Mouse (Mus musculus): ENCODE results near the gene Nid1. TPM values are rescaled to one million over a fixed set of nuclear protein-coding genes. Genes with fewer than 3 reads are reported as not detected.
"Not testable (repeated sequence)": the region's sequence is repeated elsewhere in the genome, so short reads cannot be mapped to it uniquely, and the experiment has no call there.

Nid1 gene
- polyA plus RNA-seq, 1 experiment from 2014 or later: 0.50 TPM

DNA sequence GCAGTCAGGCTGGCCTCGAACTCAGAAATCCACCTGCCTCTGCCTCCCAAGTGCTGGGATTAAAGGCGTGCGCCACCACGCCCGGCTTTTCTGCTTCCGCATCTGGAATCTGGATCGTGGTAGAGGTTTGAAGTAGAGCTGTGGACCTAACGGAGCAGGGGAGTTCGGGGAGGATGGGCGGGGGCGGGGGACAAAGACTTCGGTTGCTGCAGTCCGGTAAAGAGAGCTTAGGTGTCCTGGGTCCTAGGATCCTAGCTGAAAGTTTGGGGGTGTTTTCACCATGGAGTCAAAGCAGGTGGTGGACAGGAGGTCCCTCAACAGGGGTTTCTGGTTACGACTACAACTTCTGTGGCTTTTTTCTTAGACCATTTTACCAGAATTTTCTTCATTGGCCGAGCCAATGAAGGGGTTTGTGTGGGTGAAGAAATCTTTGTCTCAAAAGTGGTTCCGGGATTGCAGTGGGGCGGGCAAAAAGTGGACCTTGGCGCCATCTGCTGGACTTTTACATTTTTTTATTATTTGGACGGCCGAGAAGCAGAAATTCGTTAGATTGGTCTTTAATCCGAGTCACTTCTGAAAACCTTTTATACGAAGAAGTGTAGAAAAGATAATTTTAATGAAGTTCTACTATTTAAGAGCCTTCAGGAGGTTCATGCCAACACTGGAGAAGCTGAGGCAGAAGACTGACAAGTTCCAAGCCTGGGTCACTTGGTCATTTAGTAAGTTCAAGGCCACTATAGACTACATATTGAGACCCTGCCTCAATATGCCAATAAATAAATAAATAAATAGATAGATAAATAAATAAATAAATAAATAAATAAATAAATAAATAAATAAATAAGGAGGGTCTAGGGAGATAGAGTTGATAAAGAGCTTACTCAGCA, 22.0 kb upstream of the Nid1 start:
- CTCF ChIA-PET: interaction anchor here (0.7 to 0.8 kb wide), 3 partner anchors 480 to 735 kb away, joined by 3 to 6 read pairs (median 3); no protein-coding TSS in a partner anchor
- in situ Hi-C loops (cut with MboI; ENCODE audit: low pct_unique_long_range_greater_than_20kb): loop anchor here (10.0 kb wide), 1 partner anchor 491 kb away; no protein-coding TSS in a partner anchor
- peak; percentile 71 for ATAC-seq
- H3K27me3 ChIP-seq; DNase-seq (ENCODE audit: low read depth, low spot score); POLR2A ChIA-PET: not testable (repeated sequence)
- peak; percentile 71 for TF ChIP-seq CTCF (IDR thresholded peaks at IDR 0.05)

DNA sequence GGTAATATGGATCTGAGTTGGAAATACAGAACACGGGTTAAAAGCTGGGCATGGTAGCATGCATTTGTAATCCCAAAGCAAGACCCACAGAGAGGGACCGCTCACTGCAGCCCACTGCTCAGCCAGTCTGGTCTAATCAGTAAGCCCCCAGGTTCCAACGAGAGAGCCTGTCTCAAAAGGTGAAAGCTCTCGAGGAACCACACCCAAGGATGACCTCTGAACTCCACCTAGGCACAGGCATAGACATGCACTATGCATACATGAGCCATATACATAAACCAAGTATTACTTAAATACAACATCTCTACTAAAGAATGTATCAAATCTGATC, 21.4 kb upstream of the Nid1 start:
- DNase-seq (ENCODE audit: low read depth, low spot score); ATAC-seq; POLR2A ChIA-PET: not testable (repeated sequence)

DNA sequence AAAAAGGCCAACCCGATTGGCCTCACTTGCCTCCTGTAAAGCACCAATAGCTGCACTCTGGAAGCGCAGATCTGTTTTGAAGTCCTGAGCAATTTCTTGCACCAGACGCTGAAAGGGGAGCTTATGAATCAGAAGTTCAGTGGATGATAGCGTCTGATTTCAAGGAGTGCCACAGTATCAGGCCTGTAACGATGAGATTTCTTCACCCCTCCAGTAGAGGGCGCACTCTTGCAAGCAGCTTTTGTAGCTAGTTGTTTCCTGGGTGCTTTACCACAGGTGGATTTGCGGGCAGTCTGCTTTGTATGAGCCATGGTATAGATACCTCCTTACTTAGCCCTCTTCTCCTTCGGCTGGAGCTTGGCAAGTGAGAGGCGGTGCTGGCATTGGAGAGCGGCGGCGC, 18.5 kb upstream of the Nid1 start:
- CTCF ChIA-PET; DNase-seq (ENCODE audit: low read depth, low spot score); POLR2A ChIA-PET; ATAC-seq; H3K27me3 ChIP-seq: not testable (repeated sequence)
- TF ChIP-seq CTCF (IDR thresholded peaks at IDR 0.05): peak; percentile 26
- in situ Hi-C loops (cut with MboI; ENCODE audit: low pct_unique_long_range_greater_than_20kb): loop anchor here (10.0 kb wide), 1 partner anchor 494 kb away; no protein-coding TSS in a partner anchor

More for the DNA sequence above, 21.4 kb upstream of the Nid1 start:
- not testable (repeated sequence) for H3K27me3 ChIP-seq
- in situ Hi-C loops (cut with MboI; ENCODE audit: low pct_unique_long_range_greater_than_20kb): loop anchor here (10.0 kb wide), 1 partner anchor 491 kb away; no protein-coding TSS in a partner anchor
- CTCF ChIA-PET: interaction anchor here (0.7 kb wide), 1 partner anchor 736 kb away, joined by 6 read pairs; no protein-coding TSS in a partner anchor

DNA sequence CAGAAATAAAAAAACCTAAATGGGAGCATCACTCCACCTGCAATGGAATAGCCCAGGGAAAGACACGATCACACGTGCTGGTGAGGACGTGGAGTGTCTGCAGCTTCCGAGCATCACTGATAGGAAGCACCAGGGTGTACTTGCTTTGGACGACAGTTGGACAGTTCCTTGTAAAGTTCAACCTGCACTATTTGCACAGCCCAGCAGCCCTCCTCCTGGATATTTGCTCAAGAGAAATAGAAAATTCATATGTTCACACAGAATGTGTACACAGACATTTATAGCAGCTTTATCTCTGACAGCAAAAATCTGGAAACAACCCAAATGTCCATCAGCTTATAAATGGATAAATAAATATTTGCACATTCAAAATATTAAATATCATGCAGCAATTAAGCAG, 14.1 kb upstream of the Nid1 start:
- ATAC-seq; DNase-seq (ENCODE audit: low read depth, low spot score); CTCF ChIA-PET; in situ Hi-C loops (cut with MboI; ENCODE audit: low pct_unique_long_range_greater_than_20kb); H3K27me3 ChIP-seq; POLR2A ChIA-PET: not testable (repeated sequence)

DNA sequence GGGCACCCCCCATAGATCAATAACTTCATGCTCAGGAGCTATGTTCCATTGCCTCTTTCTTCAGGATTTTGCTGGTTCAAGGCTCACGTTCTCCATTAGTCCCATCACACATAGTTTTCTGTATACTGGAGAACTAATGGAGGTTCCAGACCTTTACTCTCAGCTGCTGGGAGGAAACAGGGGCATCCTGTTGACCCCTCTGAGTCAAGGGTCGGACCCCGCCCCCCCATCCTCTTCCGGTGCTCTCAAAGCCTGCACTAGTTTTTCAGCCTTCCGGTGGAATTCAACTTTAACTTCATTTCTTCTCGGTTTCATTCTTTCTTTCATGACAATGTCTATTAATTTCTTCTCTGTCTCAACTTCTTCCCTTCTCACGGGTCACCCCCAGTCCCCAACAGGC, 1.2 kb upstream of the Nid1 start:
- CTCF ChIA-PET; DNase-seq (ENCODE audit: low read depth, low spot score); H3K27me3 ChIP-seq; ATAC-seq; in situ Hi-C loops (cut with MboI; ENCODE audit: low pct_unique_long_range_greater_than_20kb); POLR2A ChIA-PET: not testable (repeated sequence)

DNA sequence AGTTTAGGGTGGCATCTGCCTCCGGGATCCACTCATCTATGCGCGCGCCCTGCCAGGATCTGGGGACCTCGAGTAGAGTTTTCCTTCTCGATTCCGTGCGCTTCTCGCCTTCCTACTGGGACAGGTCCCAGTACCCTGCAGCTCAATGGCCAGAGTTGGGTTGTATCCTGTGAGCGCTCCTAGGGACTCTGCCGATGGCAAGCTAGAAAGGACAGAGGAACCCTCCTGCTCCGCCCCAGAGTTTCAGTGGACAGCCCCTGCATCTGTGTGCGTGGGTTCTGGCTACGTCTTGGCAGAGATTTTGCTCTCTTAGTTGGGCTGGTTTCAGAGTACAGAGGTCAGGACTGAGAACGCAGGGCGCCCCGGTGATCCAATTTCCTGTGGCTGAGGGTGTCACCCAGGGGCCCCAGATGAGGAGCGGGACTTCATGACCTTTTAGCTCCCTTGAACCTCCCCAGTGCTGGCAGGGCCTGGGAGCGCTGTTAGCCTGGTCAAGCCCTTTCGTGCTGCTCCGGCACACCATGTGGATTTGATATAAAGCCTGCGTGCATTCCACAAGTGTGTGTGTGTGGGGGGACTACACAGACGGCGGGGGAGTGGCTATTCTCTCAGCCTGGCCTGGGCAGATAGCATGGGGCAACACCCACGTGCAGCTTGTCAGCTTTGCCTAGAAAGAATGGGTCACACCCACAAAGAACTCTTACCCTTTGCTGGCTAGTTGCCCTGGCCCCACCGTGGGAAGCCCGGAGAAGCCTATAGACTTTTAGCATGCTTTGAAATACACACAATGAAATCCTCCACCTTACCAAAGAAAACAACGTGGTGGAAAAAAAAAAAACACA, 982 bp downstream of the Nid1 start:
- ATAC-seq; POLR2A ChIA-PET; in situ Hi-C loops (cut with MboI; ENCODE audit: low pct_unique_long_range_greater_than_20kb); H3K27me3 ChIP-seq; CTCF ChIA-PET; DNase-seq (ENCODE audit: low read depth, low spot score): not testable (repeated sequence)

DNA sequence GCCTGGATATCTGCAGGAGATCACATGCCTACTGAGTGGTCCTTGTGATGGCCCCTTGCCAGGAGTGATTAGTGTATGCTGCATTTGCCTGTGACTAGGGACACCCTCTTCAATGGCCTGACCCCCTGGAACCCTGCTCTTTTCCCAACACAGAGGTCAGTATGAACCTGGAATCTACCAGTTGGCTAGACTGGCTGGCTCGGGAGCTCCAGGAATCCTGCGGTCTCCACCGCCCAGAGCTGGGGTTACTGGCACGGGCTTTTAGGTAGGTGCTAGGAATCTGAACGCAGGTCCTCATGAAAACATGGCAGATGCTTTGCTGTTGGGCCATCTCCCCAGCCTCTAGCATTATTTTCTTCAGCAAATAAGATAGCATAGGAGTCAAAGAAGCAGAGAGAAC, 8.2 kb downstream of the Nid1 start:
- CTCF ChIA-PET; H3K27me3 ChIP-seq; POLR2A ChIA-PET; ATAC-seq; DNase-seq (ENCODE audit: low read depth, low spot score); in situ Hi-C loops (cut with MboI; ENCODE audit: low pct_unique_long_range_greater_than_20kb): not testable (repeated sequence)

DNA sequence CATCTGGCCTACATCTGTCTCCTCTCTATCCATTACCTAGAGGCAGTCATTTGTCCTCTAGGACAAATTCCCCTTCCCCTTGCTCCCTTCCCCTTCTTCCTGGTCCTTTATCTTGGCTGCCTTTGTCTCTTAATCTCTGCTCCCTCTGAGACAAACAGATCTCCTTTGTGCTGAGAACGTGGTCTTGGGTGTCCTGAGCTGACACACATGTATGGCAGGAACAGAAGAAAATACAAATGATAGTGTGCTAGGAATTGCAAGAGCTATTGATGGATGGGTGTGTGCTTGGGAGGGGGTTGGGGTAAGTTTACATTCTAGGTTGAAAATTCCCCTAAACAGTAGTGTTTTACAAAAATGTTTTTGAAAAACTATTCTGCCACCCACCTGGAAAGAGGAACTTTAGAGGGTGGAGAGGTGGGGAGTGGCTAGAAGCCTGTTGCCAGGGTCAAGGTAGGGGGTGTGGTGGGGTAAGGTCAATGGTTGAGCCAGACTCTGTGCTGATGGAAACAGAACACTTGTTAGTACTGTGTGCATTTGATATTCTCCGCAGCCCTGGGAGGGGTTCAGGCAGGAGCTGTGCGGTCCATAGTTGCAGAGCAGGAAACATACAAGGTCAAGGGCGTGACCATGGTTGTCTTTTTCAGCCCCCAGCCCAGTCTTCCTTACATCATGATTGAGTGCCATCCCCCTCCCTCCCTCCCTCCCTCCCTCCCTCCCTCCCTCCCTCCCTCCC, 9.5 kb downstream of the Nid1 start:
- POLR2A ChIA-PET; DNase-seq (ENCODE audit: low read depth, low spot score); CTCF ChIA-PET; in situ Hi-C loops (cut with MboI; ENCODE audit: low pct_unique_long_range_greater_than_20kb); H3K27me3 ChIP-seq; ATAC-seq: not testable (repeated sequence)

DNA sequence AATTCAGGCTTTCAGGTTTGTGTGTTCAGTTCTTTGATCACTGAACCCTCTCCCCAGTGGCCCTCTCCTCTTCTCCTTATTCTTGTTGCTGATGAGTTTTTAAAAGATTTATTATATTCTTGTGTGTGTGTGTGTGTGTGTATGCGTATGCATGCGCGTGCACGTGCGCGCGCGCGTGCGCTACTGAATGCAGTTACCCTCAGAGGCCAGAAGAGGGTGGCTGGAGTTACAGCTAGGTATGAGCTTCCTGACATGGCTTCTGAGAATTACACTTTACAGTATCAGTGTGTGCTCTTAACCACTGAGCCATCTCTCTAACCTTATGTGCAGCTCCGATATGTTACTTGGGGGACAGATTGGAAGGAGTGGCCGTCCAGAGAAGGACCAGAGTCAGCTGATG, 12.6 kb downstream of the Nid1 start:
- DNase-seq (ENCODE audit: low read depth, low spot score); in situ Hi-C loops (cut with MboI; ENCODE audit: low pct_unique_long_range_greater_than_20kb); POLR2A ChIA-PET; CTCF ChIA-PET; ATAC-seq; H3K27me3 ChIP-seq: not testable (repeated sequence)

DNA sequence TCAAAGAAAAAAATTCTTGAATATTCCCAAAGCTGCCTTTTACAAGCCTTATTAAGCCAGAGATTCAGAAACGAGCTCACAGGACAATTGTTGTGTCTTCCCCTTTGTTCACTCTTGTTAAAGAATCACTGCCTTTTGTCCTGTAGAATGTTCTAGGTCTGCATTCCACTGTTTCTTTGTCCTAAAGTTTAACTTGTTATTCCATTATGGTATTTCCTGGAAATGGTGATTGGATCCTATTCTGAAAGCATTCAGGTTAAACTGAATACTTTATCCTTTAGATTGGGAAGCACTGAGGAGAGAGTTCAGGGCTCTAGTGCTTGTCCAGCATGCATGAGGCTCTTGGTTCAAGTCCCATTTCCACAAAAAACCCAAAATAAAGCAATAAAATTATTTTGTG, 13.6 kb downstream of the Nid1 start:
- DNase-seq (ENCODE audit: low read depth, low spot score); ATAC-seq; in situ Hi-C loops (cut with MboI; ENCODE audit: low pct_unique_long_range_greater_than_20kb); H3K27me3 ChIP-seq; POLR2A ChIA-PET: not testable (repeated sequence)
- CTCF ChIA-PET: interaction anchor here (0.8 kb wide), 1 partner anchor 10 kb away, joined by 3 read pairs; no protein-coding TSS in a partner anchor

DNA sequence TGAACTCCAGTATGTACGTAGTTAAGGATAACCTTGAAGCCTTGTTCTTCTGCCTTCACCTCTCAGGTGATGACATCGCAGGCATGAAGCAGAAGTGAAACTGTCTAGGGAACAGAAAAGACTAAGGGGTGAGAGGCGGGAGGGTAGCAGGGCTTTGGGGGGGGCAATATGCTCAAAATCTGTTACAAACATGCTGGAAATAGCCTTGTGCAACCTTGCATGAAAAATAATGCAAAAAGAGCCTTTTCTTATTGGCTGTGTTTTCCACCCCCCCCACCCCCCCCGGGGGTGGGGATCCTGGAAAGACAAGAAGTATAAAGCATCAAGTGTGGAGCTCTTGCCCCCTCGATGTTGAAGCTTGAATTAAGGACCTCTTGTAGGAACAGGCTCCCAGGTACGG, 16.0 kb downstream of the Nid1 start:
- POLR2A ChIA-PET; DNase-seq (ENCODE audit: low read depth, low spot score); CTCF ChIA-PET; ATAC-seq; in situ Hi-C loops (cut with MboI; ENCODE audit: low pct_unique_long_range_greater_than_20kb); H3K27me3 ChIP-seq: not testable (repeated sequence)

DNA sequence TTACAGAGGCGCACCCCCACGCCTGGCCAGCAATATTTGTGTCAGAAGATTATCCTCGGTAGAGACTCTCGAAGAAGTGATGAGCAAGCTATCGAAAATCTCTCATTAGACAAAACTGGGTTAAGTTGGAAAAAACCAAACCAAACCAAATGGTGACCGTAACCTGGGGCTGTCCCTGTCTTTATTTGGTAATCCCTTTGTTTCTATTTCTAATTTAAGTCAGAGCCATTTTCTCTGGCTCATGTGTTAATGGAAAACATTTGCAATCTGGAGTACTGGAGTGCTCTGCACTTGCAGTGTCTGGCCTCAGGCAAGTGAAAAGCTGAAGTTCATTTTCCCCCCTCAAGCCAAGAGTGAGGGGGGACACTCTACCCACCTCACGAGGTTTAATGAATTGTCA, 16.9 kb downstream of the Nid1 start:
- in situ Hi-C loops (cut with MboI; ENCODE audit: low pct_unique_long_range_greater_than_20kb); ATAC-seq; H3K27me3 ChIP-seq; DNase-seq (ENCODE audit: low read depth, low spot score); POLR2A ChIA-PET; CTCF ChIA-PET: not testable (repeated sequence)

DNA sequence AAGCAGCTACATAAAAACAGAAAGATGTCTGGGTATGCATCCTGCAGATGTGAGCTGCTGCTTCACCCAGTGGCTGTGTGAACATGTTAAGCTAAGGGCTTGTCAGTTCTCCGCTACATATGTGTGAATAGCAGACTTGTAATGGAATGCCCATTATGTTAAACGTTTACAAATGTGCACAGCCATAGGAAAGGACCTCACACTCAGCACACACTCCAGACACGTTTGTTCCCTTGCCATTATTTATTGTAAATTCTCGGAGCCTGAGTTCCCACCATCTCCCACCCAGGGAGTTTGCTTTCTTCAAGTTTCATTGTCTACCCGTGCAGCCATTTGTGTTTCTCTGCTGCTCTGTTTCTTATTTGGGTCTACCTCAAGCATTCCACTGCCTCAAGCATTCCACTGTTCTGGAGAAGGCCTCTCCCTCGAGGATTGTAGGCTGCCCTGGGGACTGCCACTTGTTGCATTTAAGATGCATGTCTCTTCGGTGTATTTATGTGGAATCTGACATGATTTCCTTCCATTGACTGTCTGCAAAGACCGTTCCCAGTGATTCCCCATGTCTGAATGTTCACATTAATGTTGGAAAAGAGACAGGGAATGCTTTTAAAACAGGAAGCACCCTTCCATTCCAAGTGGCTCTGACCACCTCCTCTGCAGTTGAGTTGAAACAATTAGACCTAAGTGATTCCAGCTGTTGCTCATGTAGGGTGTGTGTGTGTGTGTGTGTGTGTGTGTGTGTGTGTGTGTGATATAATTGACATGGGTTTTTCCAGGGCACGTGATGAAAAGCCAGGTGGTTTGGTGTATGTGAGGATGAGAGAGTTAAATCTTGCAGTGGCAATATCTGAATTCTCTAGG, 18.5 kb downstream of the Nid1 start:
- CTCF ChIA-PET; H3K27me3 ChIP-seq; in situ Hi-C loops (cut with MboI; ENCODE audit: low pct_unique_long_range_greater_than_20kb); DNase-seq (ENCODE audit: low read depth, low spot score); ATAC-seq: not testable (repeated sequence)
- POLR2A ChIA-PET: interaction anchor here (0.6 kb wide), 1 partner anchor 143 kb away, joined by 3 read pairs; no protein-coding TSS in a partner anchor
